Mouse (Mus musculus): Measurements from ENCODE around the gene Zfp511. TPM values are rescaled to one million over a fixed set of nuclear protein-coding genes. Genes with fewer than 3 reads are reported as not detected.

The Zfp511 gene
- polyA plus RNA-seq, 1 experiment from 2014 or later = 36.8 TPM

DNA sequence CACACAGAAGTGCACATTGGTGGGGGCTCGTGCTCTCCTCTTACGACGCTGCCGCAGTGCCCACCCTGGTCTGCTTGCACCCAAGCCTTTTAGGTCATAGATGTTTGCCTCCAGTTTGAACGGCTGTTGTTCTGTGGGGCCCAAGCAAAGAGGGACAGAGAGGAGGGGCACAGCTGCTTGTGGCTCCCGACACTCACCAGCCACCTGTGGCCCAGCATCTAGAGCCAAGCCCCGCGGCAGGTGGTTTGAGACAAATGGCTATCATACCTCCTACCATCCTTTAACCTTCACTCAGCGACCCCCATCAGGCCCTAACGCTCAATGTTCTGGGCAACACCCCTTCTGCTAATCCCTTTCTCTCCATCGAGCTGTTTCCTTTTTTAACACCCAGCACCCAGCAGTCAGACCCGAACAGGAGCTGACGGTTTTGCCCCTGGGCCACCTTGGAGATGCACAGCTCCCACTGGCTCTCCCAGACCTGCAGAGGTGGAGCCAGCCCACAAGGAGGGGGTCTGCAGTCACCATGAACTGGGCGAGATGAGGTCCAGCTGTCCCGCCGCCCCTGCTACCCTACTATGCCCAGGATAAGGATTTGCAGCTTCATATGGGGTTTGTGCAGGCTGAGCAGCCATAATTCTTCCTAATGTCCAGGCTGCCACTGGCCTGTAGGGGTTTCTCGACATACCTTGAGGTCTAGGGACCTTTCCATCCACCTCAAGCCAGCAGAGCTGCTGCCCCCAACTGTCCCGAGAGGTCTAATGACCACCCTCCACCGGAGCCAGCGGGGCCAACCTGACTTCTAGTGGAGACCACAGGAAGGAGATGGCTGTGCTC lies 45.4 kb downstream of the Zfp511 start:
- DNase-seq (ENCODE audit: low spot score) = no peak
- no peak overlapping the region for H3K4me3 ChIP-seq
- H3K9me3 ChIP-seq = no peaks in the 10 kb centered on the region
- H3K27me3 ChIP-seq (ENCODE audit: insufficient read depth, poor library complexity, severe bottlenecking) = peaks cover 51% of the 10 kb centered on the region
- no peak overlapping the region for H3K27ac ChIP-seq
- no peaks in the 10 kb centered on the region for H3K36me3 ChIP-seq
- 18% methylated on average over 20 of the region's 20 CpGs for WGBS
- 0 out of 2 replicates have a peak, but pooled peaks cover 6% of the 10 kb centered on the region for H3K4me1 ChIP-seq

DNA sequence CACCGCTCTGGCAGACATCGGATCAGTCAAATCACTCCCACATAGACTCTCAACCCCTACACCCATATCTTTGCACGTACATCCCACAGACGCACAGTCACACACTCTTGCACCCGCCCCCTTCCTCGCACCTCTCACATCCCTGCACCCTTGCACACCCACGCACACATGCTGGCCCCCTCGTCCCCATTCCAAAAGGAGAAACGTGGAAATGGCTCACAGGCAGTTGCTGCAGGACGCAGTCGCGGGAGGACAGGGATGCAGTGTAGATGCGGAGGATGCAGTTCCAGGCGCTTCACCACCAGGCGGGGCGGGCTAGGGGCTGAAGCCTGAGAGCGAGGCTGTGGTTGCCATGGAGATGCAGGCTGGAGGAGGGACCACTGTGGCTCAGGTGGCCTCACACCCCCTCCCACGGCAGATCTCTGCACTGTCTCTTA lies 46.1 kb downstream of the Zfp511 start, which contains the start of gene Caly:
Gene Caly (minus strand): TSS at position 307 of the 437 bp plus-strand sequence.
- Histone ChIP-seq H3K9me3 (no peaks in the 10 kb centered on the region), H3K4me3 (no peak within 1 kb of the TSS), H3K36me3 (no peaks in the 10 kb centered on the region), H3K27ac (no peak within 1 kb of the TSS), H3K27me3 (ENCODE audit: insufficient read depth, poor library complexity, severe bottlenecking) (peaks cover 51% of the 10 kb centered on the region), H3K4me1 (0 out of 2 replicates have a peak, but pooled peaks cover 6% of the 10 kb centered on the region)
- WGBS = 10% methylated on average over 18 of the region's 18 CpGs
- no peak for DNase-seq (ENCODE audit: low spot score)

Small RNAs within 50 kb of the gene (microRNA-seq; reads per million reads assigned to microRNA genes)
- gene Mir7062 = 0.76 reads per million

Other genes starting within 250 kb of the Zfp511 start
- 0.24 TPM in 1 of 2 replicates, not detected in the other for gene Adgra1, start 202.2 kb upstream of the Zfp511 start, polyA plus RNA-seq (2016; fragmentation: Nextera tagmentation; extraction: Ambion mirVana)
- 0.07 and 0.18 TPM in 2 replicates for gene Kndc1, start 141.7 kb upstream of the Zfp511 start, polyA plus RNA-seq (2016; fragmentation: Nextera tagmentation; extraction: Ambion mirVana)
- gene Utf1, start 92.6 kb upstream of the Zfp511 start, polyA plus RNA-seq (2016; fragmentation: Nextera tagmentation; extraction: Ambion mirVana) = 0.14 TPM in 1 of 2 replicates, not detected in the other
- gene 6430531B16Rik, start 57.6 kb upstream of the Zfp511 start, polyA plus RNA-seq (2016; fragmentation: Nextera tagmentation; extraction: Ambion mirVana) = 0.33 TPM in 1 of 2 replicates, not detected in the other
- 0.57 and 1.3 TPM in 2 replicates for gene Adam8, start 43.8 kb upstream of the Zfp511 start, polyA plus RNA-seq (2016; fragmentation: Nextera tagmentation; extraction: Ambion mirVana)
- 50.8 and 55.4 TPM in 2 replicates for gene Tubgcp2, start 278 bp downstream of the Zfp511 start, polyA plus RNA-seq (2016; fragmentation: Nextera tagmentation; extraction: Ambion mirVana)
- gene Msx3, start 12.7 kb downstream of the Zfp511 start, polyA plus RNA-seq (2016; fragmentation: Nextera tagmentation; extraction: Ambion mirVana) = not detected in 2 replicates
- gene Caly, start 46.2 kb downstream of the Zfp511 start, polyA plus RNA-seq (2016; fragmentation: Nextera tagmentation; extraction: Ambion mirVana) = 0.30 and 0.45 TPM in 2 replicates
- not detected in 2 replicates for gene Prap1, start 57.0 kb downstream of the Zfp511 start, polyA plus RNA-seq (2016; fragmentation: Nextera tagmentation; extraction: Ambion mirVana)
- 41.0 and 59.9 TPM in 2 replicates for gene Fuom, start 66.0 kb downstream of the Zfp511 start, polyA plus RNA-seq (2016; fragmentation: Nextera tagmentation; extraction: Ambion mirVana)
- gene Paox, start 79.4 kb downstream of the Zfp511 start, polyA plus RNA-seq (2016; fragmentation: Nextera tagmentation; extraction: Ambion mirVana) = 20.1 and 20.2 TPM in 2 replicates
- gene Echs1, start 80.1 kb downstream of the Zfp511 start, polyA plus RNA-seq (2016; fragmentation: Nextera tagmentation; extraction: Ambion mirVana) = 171 and 175 TPM in 2 replicates
- gene Mtg1, start 101.2 kb downstream of the Zfp511 start, polyA plus RNA-seq (2016; fragmentation: Nextera tagmentation; extraction: Ambion mirVana) = 29.3 and 35.7 TPM in 2 replicates
- 0.10 TPM in 1 of 2 replicates, not detected in the other for gene Sprn, start 118.5 kb downstream of the Zfp511 start, polyA plus RNA-seq (2016; fragmentation: Nextera tagmentation; extraction: Ambion mirVana)
- gene Olfr522, start 128.4 kb downstream of the Zfp511 start, polyA plus RNA-seq (2016; fragmentation: Nextera tagmentation; extraction: Ambion mirVana) = not detected in 2 replicates
- not detected in 2 replicates for gene Olfr523, start 136.8 kb downstream of the Zfp511 start, polyA plus RNA-seq (2016; fragmentation: Nextera tagmentation; extraction: Ambion mirVana)
- gene Olfr524, start 169.6 kb downstream of the Zfp511 start, polyA plus RNA-seq (2016; fragmentation: Nextera tagmentation; extraction: Ambion mirVana) = not detected in 2 replicates
- not detected in 2 replicates for gene Cd163l1, start 181.9 kb downstream of the Zfp511 start, polyA plus RNA-seq (2016; fragmentation: Nextera tagmentation; extraction: Ambion mirVana)
- not detected in 2 replicates for gene 5830411N06Rik, start 210.9 kb downstream of the Zfp511 start, polyA plus RNA-seq (2016; fragmentation: Nextera tagmentation; extraction: Ambion mirVana)